Mouse (Mus musculus) megakaryocyte, embryonic 14.5 days (primary cell): ENCODE measurements around the gene Osbpl2. TPM values are rescaled to one million over a fixed set of nuclear protein-coding genes. Genes with fewer than 3 reads are reported as not detected.
"Not testable (repeated sequence)": the region's sequence is repeated elsewhere in the genome, so short reads cannot be mapped to it uniquely, and the experiment has no call there.

Experiments
- H3K27me3 ChIP-seq: replicated peaks from 2 replicates; pipeline ENCODE3; 2012; ENCODE audit warnings: inconsistent platforms
- H3K36me3 ChIP-seq: replicated peaks from 2 replicates; pipeline ENCODE3; 2012; ENCODE audit warnings: low read length, inconsistent platforms, mixed read lengths
- H3K4me1 ChIP-seq: 2 replicates; pipeline ENCODE4 v1.6.1; 2012; ENCODE audit warnings: inconsistent platforms
- H3K4me3 ChIP-seq: replicated peaks from 2 replicates; pipeline ENCODE3; 2012; ENCODE audit warnings: moderate library complexity, mild to moderate bottlenecking, inconsistent platforms
- H3K9me3 ChIP-seq: 2 replicates; pipeline ENCODE4 v1.6.1; 2012; ENCODE audit warnings: inconsistent platforms
- FLI1 ChIP-seq: IDR thresholded peaks from 2 replicates; pipeline ENCODE4 v1.6.1; 2012; ENCODE audit warnings: low read length, inconsistent platforms, mixed read lengths
- GATA1 ChIP-seq: IDR thresholded peaks from 3 replicates; pipeline ENCODE4 v1.6.1; 2012; ENCODE audit warnings: mixed read lengths, low read length, inconsistent platforms, borderline replicate concordance
- polyA plus RNA-seq: library from polyadenylated mRNA; stranded (reverse); fragments of >175 nt; gene quantifications from 2 replicates; pipeline ENCODE4 v1.2.3, GENCODE M21; 2012; ENCODE audit warnings: low replicate concordance; ENCODE audit not compliant: insufficient read depth

Gene Osbpl2
- polyA plus RNA-seq, 1 experiment, result 18.4 TPM

DNA sequence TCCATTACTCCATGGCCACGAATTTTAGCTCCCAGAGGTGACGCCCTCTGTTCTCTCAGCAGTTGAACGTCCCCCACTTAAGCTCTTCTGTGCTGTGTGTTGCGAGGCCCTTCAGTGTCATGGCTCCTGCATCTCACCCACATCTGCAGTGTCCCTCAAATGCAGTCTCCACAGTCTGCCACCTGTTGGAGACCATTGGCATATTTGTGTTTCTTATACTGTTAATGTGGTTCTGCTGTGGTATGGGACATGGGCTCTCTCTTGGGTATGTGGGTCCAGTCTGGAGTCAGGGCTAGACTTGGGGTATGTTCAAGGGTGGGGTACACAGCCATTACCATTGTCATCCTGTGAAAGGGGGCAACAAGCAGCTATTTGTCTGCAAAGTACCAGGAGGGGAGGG is 54.1 kb downstream of the Osbpl2 start:
- Histone ChIP-seq H3K4me3 (peak overlapping the region; percentile 91), H3K9me3 (no peaks in the 10 kb centered on the region), H3K4me1 (peaks cover 45% of the 10 kb centered on the region), H3K36me3 (peaks cover 59% of the 10 kb centered on the region), H3K27me3 (no peaks in the 10 kb centered on the region)
- TF ChIP-seq GATA1 (no peak), FLI1 (no peak)

DNA sequence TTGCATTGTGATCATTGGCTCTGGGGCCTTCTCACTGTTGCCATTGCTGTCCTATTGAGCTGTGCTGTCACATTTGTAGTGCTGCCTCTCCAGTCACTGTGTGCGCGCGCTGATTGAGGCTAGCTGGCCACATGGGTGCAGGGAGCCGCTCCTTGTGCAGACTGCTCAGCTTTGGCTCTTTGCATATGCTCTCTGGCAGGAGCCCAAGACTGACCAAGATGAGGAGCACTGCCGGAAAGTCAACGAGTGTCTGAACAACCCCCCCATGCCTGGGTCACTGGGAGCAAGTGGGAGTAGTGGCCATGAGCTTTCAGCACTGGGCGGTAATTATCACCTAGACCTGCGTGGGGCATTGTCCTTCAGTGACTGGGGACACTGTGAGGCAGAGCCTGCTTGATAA is 54.6 kb downstream of the Osbpl2 start:
- peak overlapping the region; percentile 91 for H3K4me3 ChIP-seq
- H3K9me3 ChIP-seq, H3K27me3 ChIP-seq: not testable (repeated sequence)
- peaks cover 45% of the 10 kb centered on the region for H3K4me1 ChIP-seq
- H3K36me3 ChIP-seq, result peaks cover 61% of the 10 kb centered on the region

DNA sequence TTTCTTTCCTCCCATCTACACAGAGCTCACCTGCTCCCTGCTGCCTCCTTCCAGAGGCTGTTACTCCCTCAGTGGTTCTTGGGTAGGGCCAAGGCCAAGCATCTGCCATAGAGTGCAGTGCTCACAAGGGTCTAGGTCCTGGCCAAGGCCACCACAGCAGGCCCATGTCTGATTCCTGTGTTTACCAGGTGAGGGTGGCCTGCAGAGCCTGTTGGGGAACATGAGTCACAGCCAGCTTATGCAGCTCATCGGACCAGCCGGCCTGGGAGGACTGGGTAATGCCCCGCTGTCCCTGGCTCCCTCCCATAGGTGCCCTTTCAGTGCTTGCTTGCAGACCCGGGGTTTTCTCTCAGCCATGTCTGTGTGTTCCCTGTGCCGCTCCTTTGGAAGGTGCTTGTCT is 55.0 kb downstream of the Osbpl2 start:
- no peaks in the 10 kb centered on the region for H3K9me3 ChIP-seq
- H3K4me3 ChIP-seq, result no peak overlapping the region
- TF ChIP-seq FLI1, result no peak
- TF ChIP-seq GATA1, result no peak
- H3K27me3 ChIP-seq, result no peaks in the 10 kb centered on the region
- H3K4me1 ChIP-seq, result peaks cover 45% of the 10 kb centered on the region
- peaks cover 65% of the 10 kb centered on the region for H3K36me3 ChIP-seq

DNA sequence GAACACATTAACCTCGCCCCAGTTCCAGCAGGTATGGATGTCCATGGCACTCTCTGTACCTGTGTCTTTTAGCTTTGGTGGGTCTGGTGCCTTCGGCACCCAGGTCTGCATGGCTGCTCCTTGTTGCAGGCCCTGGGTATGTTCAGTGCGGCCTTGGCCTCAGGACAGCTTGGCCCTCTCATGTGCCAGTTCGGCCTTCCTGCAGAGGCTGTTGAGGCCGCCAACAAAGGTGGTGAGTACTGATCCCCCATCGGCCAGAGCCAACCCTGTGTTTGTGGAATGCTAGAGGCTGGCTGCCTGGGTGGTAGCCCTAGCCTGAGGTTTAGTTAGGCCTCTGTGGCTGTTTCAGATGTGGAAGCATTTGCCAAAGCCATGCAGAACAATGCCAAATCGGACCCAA is 56.6 kb downstream of the Osbpl2 start:
- H3K27me3 ChIP-seq, result no peaks in the 10 kb centered on the region
- no peaks in the 10 kb centered on the region for H3K9me3 ChIP-seq
- H3K36me3 ChIP-seq, result peaks cover 79% of the 10 kb centered on the region
- TF ChIP-seq GATA1, result no peak
- no peak for TF ChIP-seq FLI1
- H3K4me3 ChIP-seq, result no peak overlapping the region
- peaks cover 39% of the 10 kb centered on the region for H3K4me1 ChIP-seq

DNA sequence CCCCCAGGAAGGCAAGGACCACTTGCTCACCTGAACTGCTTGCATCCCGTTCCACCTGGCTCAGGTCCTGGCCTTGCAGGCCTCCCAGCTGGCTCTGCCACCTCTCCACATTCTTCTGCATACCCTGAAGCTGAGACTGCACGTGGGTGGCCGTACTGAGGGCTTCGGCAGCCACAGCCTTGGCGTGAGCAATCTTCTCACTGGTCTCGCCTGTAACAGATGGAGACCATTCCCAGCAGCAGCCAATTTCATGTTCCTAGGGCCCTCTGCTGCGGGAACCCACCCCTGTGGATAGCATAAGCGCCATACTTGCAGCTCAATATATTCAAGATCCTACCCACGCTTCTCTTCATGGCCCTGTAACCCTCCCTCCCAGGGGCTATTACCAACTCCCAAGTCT is 62.4 kb downstream of the Osbpl2 start:
- H3K9me3 ChIP-seq, result no peaks in the 10 kb centered on the region
- H3K27me3 ChIP-seq, result peaks cover 2% of the 10 kb centered on the region
- H3K4me3 ChIP-seq, result no peak overlapping the region
- TF ChIP-seq GATA1 (no peak), FLI1 (no peak)
- H3K36me3 ChIP-seq, result peaks cover 57% of the 10 kb centered on the region
- peaks cover 6% of the 10 kb centered on the region; the same call in 1 of the 2 replicates for H3K4me1 ChIP-seq

DNA sequence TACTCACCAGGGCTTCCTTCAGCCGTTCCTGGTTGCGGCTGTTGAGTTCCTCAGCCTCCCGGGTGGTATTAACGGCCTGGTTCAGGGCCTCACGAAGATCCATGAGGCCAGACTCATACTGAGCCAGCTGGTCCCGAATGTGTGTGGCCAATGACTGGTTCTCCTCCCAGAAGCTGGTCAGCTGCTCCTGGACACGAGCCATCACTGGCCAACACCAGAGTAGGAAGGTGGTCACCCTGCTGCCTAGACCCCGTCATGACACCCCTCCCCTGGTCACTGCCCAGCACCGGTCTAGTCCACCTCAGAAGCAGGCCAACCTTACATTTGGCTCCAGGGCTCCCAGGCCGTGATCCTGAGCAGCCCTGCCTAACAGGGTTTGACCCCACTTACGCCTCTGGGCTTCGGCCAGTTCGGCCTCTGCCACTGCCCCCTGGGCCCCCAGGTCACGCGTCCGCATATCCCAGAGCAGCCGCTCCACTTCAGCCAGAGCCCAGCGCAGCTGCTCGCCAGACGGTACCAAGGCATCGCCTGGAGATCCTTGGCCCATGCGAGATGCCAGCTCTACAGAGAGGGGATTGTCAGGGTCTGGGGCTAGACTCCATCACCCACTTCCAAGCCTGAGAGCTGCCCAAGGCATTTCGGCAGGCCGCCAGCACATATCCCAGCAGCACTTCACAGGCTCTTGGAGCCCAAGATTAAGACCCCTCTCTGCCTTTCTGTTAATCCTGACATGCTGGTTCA is 65.1 kb downstream of the Osbpl2 start:
- TF ChIP-seq GATA1 (no peak), FLI1 (no peak)
- Histone ChIP-seq H3K4me3 (no peak overlapping the region), H3K4me1 (peaks cover 6% of the 10 kb centered on the region; the same call in 1 of the 2 replicates), H3K36me3 (peaks cover 50% of the 10 kb centered on the region), H3K27me3 (peaks cover 24% of the 10 kb centered on the region), H3K9me3 (no peaks in the 10 kb centered on the region)

DNA sequence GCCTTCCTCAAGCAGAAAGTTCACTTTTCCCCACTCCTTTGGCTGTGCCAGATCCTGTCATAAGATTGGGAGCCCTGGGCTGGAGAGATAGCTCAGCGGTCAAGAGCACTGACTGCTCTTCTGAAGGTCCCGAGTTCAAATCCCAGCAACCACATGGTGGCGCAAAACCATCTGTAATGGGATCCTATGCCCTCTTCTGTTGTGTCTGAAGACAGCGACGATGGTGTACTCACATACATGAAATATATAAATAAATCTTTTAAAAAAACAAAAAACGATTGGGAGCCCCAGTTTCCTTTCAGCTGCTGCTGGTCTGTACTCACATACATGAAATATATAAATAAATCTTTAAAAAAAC is 65.6 kb downstream of the Osbpl2 start:
- H3K4me1 ChIP-seq, result peaks cover 6% of the 10 kb centered on the region; the same call in 1 of the 2 replicates
- peaks cover 27% of the 10 kb centered on the region for H3K27me3 ChIP-seq
- H3K36me3 ChIP-seq, result peaks cover 45% of the 10 kb centered on the region
- H3K4me3 ChIP-seq, result no peak overlapping the region
- H3K9me3 ChIP-seq, result no peaks in the 10 kb centered on the region
- TF ChIP-seq GATA1 (no peak), FLI1 (no peak)

DNA sequence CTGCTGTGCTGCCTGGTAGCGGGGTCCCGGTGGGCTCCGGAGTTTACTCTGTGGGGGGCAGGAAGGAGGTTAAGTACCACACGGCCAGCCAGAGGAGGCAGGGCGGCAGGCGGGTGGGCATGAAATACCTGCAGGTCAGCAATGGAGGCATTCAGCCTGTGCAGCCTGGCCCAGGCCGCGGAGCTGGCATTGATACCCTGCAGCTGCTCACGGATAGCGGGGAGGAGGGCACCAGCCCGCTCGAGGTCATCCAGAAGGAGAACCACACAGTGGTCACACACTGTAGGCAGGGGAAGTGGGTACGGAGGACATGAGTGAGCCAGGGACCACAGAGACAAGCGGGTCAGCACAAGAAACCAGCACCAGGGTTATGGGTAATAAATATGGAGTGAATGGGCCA is 66.6 kb downstream of the Osbpl2 start:
- Histone ChIP-seq H3K4me3 (no peak overlapping the region), H3K4me1 (peaks cover 6% of the 10 kb centered on the region; the same call in 1 of the 2 replicates), H3K36me3 (peaks cover 38% of the 10 kb centered on the region), H3K9me3 (no peaks in the 10 kb centered on the region), H3K27me3 (peaks cover 33% of the 10 kb centered on the region)
- TF ChIP-seq GATA1 (no peak), FLI1 (no peak)

DNA sequence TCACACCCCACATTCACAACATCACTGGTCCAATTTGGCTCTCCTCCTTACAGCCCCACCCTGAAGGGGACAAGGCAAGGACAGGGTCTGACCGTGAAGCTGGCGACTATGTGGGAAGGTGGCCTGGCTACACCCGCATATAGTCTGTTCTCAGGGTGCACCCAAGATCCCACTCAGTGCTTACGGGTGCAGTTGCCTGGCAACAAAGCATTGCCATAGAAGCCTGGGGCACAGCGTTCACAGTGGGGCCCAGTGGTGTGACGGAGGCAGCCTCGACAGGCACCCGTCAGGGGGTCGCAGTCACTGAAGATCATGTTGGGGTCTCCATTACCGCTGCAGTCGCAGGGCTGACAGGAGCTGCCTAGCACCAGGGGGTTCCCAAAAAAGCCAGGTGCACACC is 68.3 kb downstream of the Osbpl2 start:
- no peak overlapping the region for H3K4me3 ChIP-seq
- no peaks in the 10 kb centered on the region for H3K9me3 ChIP-seq

DNA sequence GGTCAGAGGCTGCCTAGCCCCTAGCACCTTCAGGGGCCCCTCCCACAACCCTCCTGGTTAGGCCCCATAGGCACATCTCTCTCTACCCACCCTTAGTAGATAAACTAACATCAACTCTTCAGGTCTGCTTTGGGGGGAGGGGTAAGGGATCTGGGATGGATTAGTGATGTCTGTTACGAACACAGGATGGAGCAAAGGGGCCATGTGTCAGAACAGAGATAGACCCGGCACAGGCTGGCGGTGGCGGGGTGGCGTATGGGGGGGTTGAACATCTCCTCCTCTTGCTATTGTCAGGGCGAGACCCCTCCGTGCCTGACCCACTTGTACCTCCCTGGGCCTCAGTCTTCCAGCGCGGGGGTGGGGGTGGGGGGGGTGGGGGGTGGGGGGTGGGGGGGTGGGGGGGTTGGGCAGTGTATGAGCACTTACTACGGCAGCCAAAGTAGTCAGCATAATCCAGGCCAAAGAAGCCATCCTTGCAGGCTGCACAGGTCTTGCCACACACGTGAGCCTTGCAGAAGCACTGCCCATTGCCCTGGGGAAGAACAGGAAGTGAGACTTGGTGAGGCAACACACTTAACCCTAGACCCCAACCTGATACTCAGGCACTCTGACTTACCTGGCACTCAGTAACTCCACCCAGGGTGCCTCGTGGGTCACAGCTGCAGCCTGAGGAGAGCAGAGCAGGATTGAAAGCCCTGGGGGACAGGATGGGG is 77.7 kb downstream of the Osbpl2 start:
- peaks cover 4% of the 10 kb centered on the region for H3K4me1 ChIP-seq

More for the DNA sequence above, 68.3 kb downstream of the Osbpl2 start:
- peaks cover 44% of the 10 kb centered on the region for H3K36me3 ChIP-seq
- no peak for TF ChIP-seq FLI1
- TF ChIP-seq GATA1, result no peak
- peaks cover 17% of the 10 kb centered on the region for H3K4me1 ChIP-seq
- peaks cover 33% of the 10 kb centered on the region for H3K27me3 ChIP-seq

More for the DNA sequence above, 77.7 kb downstream of the Osbpl2 start:
- peaks cover 34% of the 10 kb centered on the region for H3K36me3 ChIP-seq
- H3K4me3 ChIP-seq, result no peak overlapping the region
- TF ChIP-seq FLI1 (no peak), GATA1 (no peak)
- peaks cover 23% of the 10 kb centered on the region for H3K27me3 ChIP-seq
- H3K9me3 ChIP-seq, result no peaks in the 10 kb centered on the region
